ENCODE assay signal across 11 mouse cellular contexts in genomic region chr3:97051264-97051744, GRCm38 (mm10).
A peak's percentile ranks its signal among the peaks of the same experiment; 100 is the strongest.
DNase-seq lines count a peak whose midpoint lies in the region; ATAC-seq and TF ChIP-seq lines count a peak whose summit lies in the region.
"Had no signal": no experiment of that assay in that cellular context is flagged by ENCODE, and none has a peak within 500 bp of the region (broad histone marks: within the 10 kb centered on the region; RNA-seq: fewer than 3 reads in every experiment).

No protein-coding gene starts in this region.

- peaks cover 18% of the 10 kb centered on the region for H3K4me1 ChIP-seq in midbrain, embryonic 10.5 days
- H3K4me1 ChIP-seq in midbrain, embryonic 13.5 days (replicated peaks) = peaks cover 10% of the 10 kb centered on the region; the same call in 1 of the 2 replicates
- H3K4me1 ChIP-seq: hindbrain, embryonic 15.5 days had no signal

- no peak overlapping the region for H3K4me2 ChIP-seq in midbrain, embryonic 13.5 days (replicated peaks)
- H3K4me2 ChIP-seq: embryonic facial prominence, embryonic 12.5 days; hindbrain, embryonic 15.5 days had no signal

- H3K27me3 ChIP-seq in midbrain, embryonic 10.5 days (ENCODE audit: low read depth, poor library complexity, severe bottlenecking) = no peaks in the 10 kb centered on the region
- no peaks in the 10 kb centered on the region for H3K27me3 ChIP-seq in midbrain, embryonic 13.5 days
- H3K27me3 ChIP-seq: embryonic facial prominence, embryonic 12.5 days; hindbrain, embryonic 15.5 days had no signal

- H3K36me3 ChIP-seq in midbrain, embryonic 10.5 days = no peaks in the 10 kb centered on the region
- H3K36me3 ChIP-seq in midbrain, embryonic 13.5 days = no peaks in the 10 kb centered on the region
- H3K36me3 ChIP-seq: embryonic facial prominence, embryonic 12.5 days; hindbrain, embryonic 15.5 days had no signal

- no peak for ATAC-seq in midbrain, embryonic 13.5 days

- intact Hi-C loops in gastrocnemius, adult 2 months (cut with DNase I) = no loop called here

- peak overlapping the region; percentile 39 for H3K4me3 ChIP-seq in gastrocnemius, adult 2 months
- no peak overlapping the region for H3K4me3 ChIP-seq in midbrain, embryonic 10.5 days
- no peak overlapping the region for H3K4me3 ChIP-seq in midbrain, embryonic 13.5 days (replicated peaks)
- H3K4me3 ChIP-seq: embryonic facial prominence, embryonic 12.5 days; hindbrain, embryonic 15.5 days had no signal

- no peak for TF ChIP-seq CTCF in gastrocnemius, adult 2 months (IDR thresholded peaks at IDR 0.05)

- no peak overlapping the region for H3K27ac ChIP-seq in gastrocnemius, adult 2 months
- H3K27ac ChIP-seq in midbrain, embryonic 10.5 days (replicated peaks) = no peak overlapping the region; the same call in 1 of the 2 replicates
- no peak overlapping the region for H3K27ac ChIP-seq in midbrain, embryonic 13.5 days
- H3K27ac ChIP-seq: hindbrain, embryonic 15.5 days; liver, embryonic 14.5 days had no signal

- DNase-seq in gastrocnemius, adult 2 months = peak; percentile 18
- no peak for DNase-seq in gastrocnemius, adult 18-20 months (ENCODE audit: low spot score)
- peak; percentile 20 for DNase-seq in midbrain, embryonic 10.5 days (ENCODE audit: low spot score)
- peak; percentile 45 for DNase-seq in heart, postnatal 4 days
- DNase-seq in ovary, postnatal 36 days (ENCODE audit: low spot score) = peak; percentile 14
- no peak for DNase-seq in spleen, postnatal 4 days (ENCODE audit: low spot score in 2 of 2)
- no peak for DNase-seq in thymus, postnatal 0 days (ENCODE audit: low spot score)

- 65% methylated on average over 13 of the region's 13 CpGs for WGBS in midbrain, embryonic 10.5 days
- 64% methylated on average over 13 of the region's 13 CpGs for WGBS in midbrain, embryonic 13.5 days

- no peak overlapping the region for H3K9ac ChIP-seq in midbrain, embryonic 13.5 days (replicated peaks)
- H3K9ac ChIP-seq: embryonic facial prominence, embryonic 12.5 days; hindbrain, embryonic 15.5 days; liver, embryonic 14.5 days had no signal

- H3K9me3 ChIP-seq in midbrain, embryonic 10.5 days (replicated peaks) = no peaks in the 10 kb centered on the region
- H3K9me3 ChIP-seq in midbrain, embryonic 13.5 days = no peaks in the 10 kb centered on the region
- H3K9me3 ChIP-seq: embryonic facial prominence, embryonic 12.5 days; hindbrain, embryonic 15.5 days had no signal

Comparison
In these comparisons a context has a peak if more than half of its experiments do, and no peak if none do; other contexts are left out.
1. DNase-seq: peak in gastrocnemius, adult 2 months (single experiment), midbrain, embryonic 10.5 days (single experiment), heart, postnatal 4 days (single experiment) and ovary, postnatal 36 days (single experiment); none in gastrocnemius, adult 18-20 months (single experiment), spleen, postnatal 4 days (0 of 2) and thymus, postnatal 0 days (single experiment).